Mouse (Mus musculus) lung, postnatal 0 days (tissue): ENCODE measurements around the gene Jpt1.

ENCODE experiments used
- CTCF ChIP-seq: IDR thresholded peaks from 2 replicates; pipeline ENCODE4 v1.5.1; 2016; ENCODE audit warnings: antibody characterized with exemption, mild to moderate bottlenecking
- EP300 ChIP-seq: IDR thresholded peaks from 2 replicates; pipeline ENCODE4 v1.6.1; 2016; ENCODE audit warnings: antibody characterized with exemption, mild to moderate bottlenecking, control low read depth

DNA sequence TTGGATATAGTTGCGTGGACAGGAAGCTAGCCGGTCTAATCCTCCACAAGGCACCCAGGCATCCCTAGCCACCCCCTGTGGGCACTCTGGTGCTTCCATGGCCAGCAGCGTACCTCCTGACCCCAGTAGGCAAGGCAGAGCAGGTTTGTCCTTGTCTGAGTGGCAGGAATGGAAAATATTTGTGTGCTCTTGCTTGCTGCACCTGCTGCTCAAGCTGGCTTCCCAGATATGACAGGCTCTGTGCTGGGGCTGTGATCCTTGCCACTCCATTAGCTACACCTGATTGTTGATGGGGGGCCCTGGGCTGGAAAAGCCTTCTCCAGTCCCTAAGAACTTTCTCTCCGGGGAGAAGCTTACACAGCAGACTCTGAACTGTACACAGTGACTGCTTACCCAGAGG lies 60.9 kb downstream of the Jpt1 start:
- TF ChIP-seq CTCF (no peak), EP300 (no peak)
